Mouse (Mus musculus): ENCODE measurements around the gene Myo1e.

GRCm38 (mm10) chr9:70301598-70301997, 94.4 kb downstream of the Myo1e start:
- TF ChIP-seq CTCF (IDR thresholded peaks at IDR 0.05; ENCODE audit: insufficient read depth, low read depth, low read length) (no peak), POLR2A (IDR thresholded peaks at IDR 0.05; ENCODE audit: insufficient read depth, low read depth, low read length) (no peak)
